Mouse (Mus musculus) spleen, adult 2 months (tissue): Measurements from ENCODE around the gene Chrna1. TPM values are rescaled to one million over a fixed set of nuclear protein-coding genes. Genes with fewer than 3 reads are reported as not detected.

ENCODE experiments used
- DNase-seq, 2 experiments: peaks; one replicate each; pipeline versions ENCODE4 v3.0.0 to v3.0.0-alpha.2; 2012 to 2021; ENCODE audit warnings: low spot score in 2 of 2, low read depth in 1 of 2
- H3K27ac ChIP-seq: fragments of 200-500 bp; 2 replicates; pipeline ENCODE4 v1.5.1; 2012; ENCODE audit warnings: low read length, inconsistent platforms; ENCODE audit not compliant: insufficient read depth
- H3K27me3 ChIP-seq: fragments of 200-500 bp; 2 replicates; pipeline ENCODE4 v1.6.1; 2012; ENCODE audit warnings: mild to moderate bottlenecking, moderate library complexity, low read length, inconsistent platforms; ENCODE audit not compliant: control insufficient read depth, insufficient read depth
- H3K36me3 ChIP-seq: fragments of 200-500 bp; 2 replicates; pipeline ENCODE4 v1.6.1; 2012; ENCODE audit warnings: mild to moderate bottlenecking, low read length, inconsistent platforms; ENCODE audit not compliant: control insufficient read depth, insufficient read depth
- H3K4me1 ChIP-seq: fragments of 200-500 bp; 2 replicates; pipeline ENCODE4 v1.6.1; 2011; ENCODE audit warnings: inconsistent platforms; ENCODE audit not compliant: control insufficient read depth, insufficient read depth, insufficient read length
- H3K4me3 ChIP-seq: fragments of 200-500 bp; 2 replicates; pipeline ENCODE4 v1.5.1; 2011; ENCODE audit warnings: mild to moderate bottlenecking, inconsistent platforms; ENCODE audit not compliant: insufficient read depth, insufficient read length; ENCODE audit errors: extremely low read depth
- CTCF ChIP-seq: fragments of 200-500 bp; IDR thresholded peaks from 2 replicates; pipeline ENCODE4 v1.5.1; 2011; ENCODE audit warnings: mild to moderate bottlenecking, inconsistent platforms; ENCODE audit not compliant: insufficient read depth, insufficient read length, insufficient replicate concordance; ENCODE audit errors: extremely low read depth
- POLR2A ChIP-seq: fragments of 200-500 bp; IDR thresholded peaks from 2 replicates; pipeline ENCODE4 v1.6.1; 2011; ENCODE audit warnings: low read depth, low read length, inconsistent platforms
- WGBS: fragments of 180-500 bp; shearing (Covaris S2); methylation state at CpG from one replicate; pipeline ENCODE4 v1.1.7; 2018; 5-methylcytosine and 5-hydroxymethylcytosine counted together
- polyA plus RNA-seq: library from polyadenylated mRNA; depleted of rRNA; stranded (reverse); fragments of >200 nt; gene quantifications from 2 replicates; pipeline ENCODE4 v1.2.3, GENCODE M21; 2012

The Chrna1 gene
- polyA plus RNA-seq, 1 experiment, result not detected

DNA sequence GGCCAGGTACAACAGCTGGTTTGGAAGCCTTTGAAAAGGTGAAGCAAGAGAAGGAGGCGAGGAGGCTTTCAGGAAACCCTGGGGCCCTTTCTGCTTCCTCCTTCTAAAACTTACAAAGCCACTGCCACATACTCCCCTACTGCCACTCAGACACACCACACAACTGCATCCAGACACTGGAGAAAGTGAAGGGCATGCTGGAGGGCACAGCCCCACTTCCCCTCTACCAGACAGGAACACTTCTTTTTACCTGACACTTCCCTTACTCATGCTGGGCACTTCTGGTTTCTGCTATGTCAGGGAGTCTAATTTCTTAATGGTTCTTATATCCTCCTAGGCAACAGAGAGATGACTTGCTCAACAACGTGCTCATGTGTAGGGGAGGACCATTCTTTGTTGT is 31.6 kb downstream of the Chrna1 start:
- Histone ChIP-seq H3K36me3 (no peaks in the 10 kb centered on the region), H3K27me3 (no peaks in the 10 kb centered on the region), H3K27ac (no peak overlapping the region), H3K4me3 (no peak overlapping the region), H3K4me1 (no peaks in the 10 kb centered on the region; the same call in 1 of the 2 replicates)
- no peak for DNase-seq
- no peak for TF ChIP-seq CTCF
- no peak for TF ChIP-seq POLR2A
- 31% methylated on average over 2 of the region's 2 CpGs for WGBS

GRCm38 (mm10) chr2:73547256-73547655 is 32.9 kb downstream of the Chrna1 start:
- Histone ChIP-seq H3K4me3 (no peak overlapping the region), H3K4me1 (no peaks in the 10 kb centered on the region; the same call in 1 of the 2 replicates), H3K36me3 (no peaks in the 10 kb centered on the region), H3K27ac (no peak overlapping the region), H3K27me3 (no peaks in the 10 kb centered on the region)
- WGBS, result 64% methylated on average over 4 of the region's 4 CpGs
- no peak for DNase-seq
- no peak for TF ChIP-seq POLR2A
- TF ChIP-seq CTCF, result no peak

- no peak for TF ChIP-seq CTCF
- TF ChIP-seq POLR2A, result no peak
- WGBS, result 81% methylated on average over 2 of the region's 2 CpGs
- H3K27ac ChIP-seq, result no peak overlapping the region
- no peaks in the 10 kb centered on the region for H3K27me3 ChIP-seq
- no peak for DNase-seq
- no peak overlapping the region for H3K4me3 ChIP-seq
- peaks cover 4% of the 10 kb centered on the region; the same call in 1 of the 2 replicates for H3K4me1 ChIP-seq
- H3K36me3 ChIP-seq, result no peaks in the 10 kb centered on the region
Measured at GRCm38 (mm10) chr2:73545556-73545955, 34.6 kb downstream of the Chrna1 start.

GRCm38 (mm10) chr2:73540450-73541162 is 39.5 kb downstream of the Chrna1 start:
- 5% methylated on average over 16 of the region's 16 CpGs for WGBS
- Histone ChIP-seq H3K36me3 (no peaks in the 10 kb centered on the region), H3K4me3 (peak overlapping the region; percentile 46), H3K27ac (peak overlapping the region; percentile 81), H3K4me1 (peaks cover 4% of the 10 kb centered on the region; the same call in 1 of the 2 replicates), H3K27me3 (no peaks in the 10 kb centered on the region)
- peak; percentile 42 to 76 for DNase-seq
- TF ChIP-seq POLR2A (no peak), CTCF (no peak)

- Histone ChIP-seq H3K4me1 (peaks cover 4% of the 10 kb centered on the region; the same call in 1 of the 2 replicates), H3K36me3 (no peaks in the 10 kb centered on the region), H3K27ac (no peak overlapping the region), H3K4me3 (no peak overlapping the region), H3K27me3 (no peaks in the 10 kb centered on the region)
- no peak for TF ChIP-seq CTCF
- TF ChIP-seq POLR2A, result no peak
- DNase-seq, result peak in 1 of 2 experiments; percentile 34
- 33% methylated on average over 1 of the region's 1 CpGs for WGBS
Measured at GRCm38 (mm10) chr2:73539697-73540096, 40.4 kb downstream of the Chrna1 start.

- 83% methylated on average over 3 of the region's 3 CpGs for WGBS
Measured at GRCm38 (mm10) chr2:73539141-73539540, 41.0 kb downstream of the Chrna1 start.

DNA sequence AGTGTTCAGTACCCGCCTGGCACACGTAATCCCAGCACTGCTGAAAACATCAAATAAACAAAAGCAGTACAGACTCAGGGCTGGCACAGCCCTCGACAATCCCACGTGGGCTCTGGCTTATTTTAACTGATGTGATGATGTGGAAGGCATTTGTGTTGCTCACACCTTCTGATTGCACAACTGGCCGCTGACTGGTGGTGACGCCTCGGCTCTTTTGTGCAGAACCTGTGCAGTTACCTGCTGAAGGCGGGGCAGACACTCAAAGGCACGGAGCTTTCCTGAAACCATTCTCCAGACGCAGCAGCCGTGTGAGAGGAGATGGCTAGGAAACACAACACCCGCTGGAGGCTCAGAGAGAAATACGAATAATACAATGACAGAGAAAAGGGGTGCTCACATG is 41.5 kb downstream of the Chrna1 start:
- WGBS, result 87% methylated on average over 13 of the region's 13 CpGs
- Histone ChIP-seq H3K27me3 (no peaks in the 10 kb centered on the region), H3K36me3 (no peaks in the 10 kb centered on the region), H3K4me1 (peaks cover 4% of the 10 kb centered on the region; the same call in 1 of the 2 replicates), H3K4me3 (no peak overlapping the region), H3K27ac (no peak overlapping the region)
- no peak for DNase-seq
- no peak for TF ChIP-seq POLR2A
- no peak for TF ChIP-seq CTCF

More at GRCm38 (mm10) chr2:73539141-73539540, 41.0 kb downstream of the Chrna1 start:
- H3K4me1 ChIP-seq, result peaks cover 4% of the 10 kb centered on the region; the same call in 1 of the 2 replicates
- TF ChIP-seq CTCF (no peak), POLR2A (no peak)
- H3K27ac ChIP-seq, result no peak overlapping the region
- no peaks in the 10 kb centered on the region for H3K36me3 ChIP-seq
- DNase-seq, result no peak
- no peak overlapping the region for H3K4me3 ChIP-seq
- no peaks in the 10 kb centered on the region for H3K27me3 ChIP-seq
